Mouse (Mus musculus): ENCODE data around the gene Vstm2a. TPM values are rescaled to one million over a fixed set of nuclear protein-coding genes. Genes with fewer than 3 reads are reported as not detected.

The Vstm2a gene
- 1 to 10 TPM; 2.2 to 2.9 TPM for total RNA-seq (2021)
- long read RNA-seq, experiment 1, partial matches to known transcripts = 0 of 1 reads
- long read RNA-seq, experiment 1, other reads (novel, unspliced or antisense) = 0 of 1 reads
- long read RNA-seq, experiment 2, partial matches to known transcripts = 1 of 1 reads
- long read RNA-seq, experiment 2, other reads (novel, unspliced or antisense) = 0 of 1 reads

DNA sequence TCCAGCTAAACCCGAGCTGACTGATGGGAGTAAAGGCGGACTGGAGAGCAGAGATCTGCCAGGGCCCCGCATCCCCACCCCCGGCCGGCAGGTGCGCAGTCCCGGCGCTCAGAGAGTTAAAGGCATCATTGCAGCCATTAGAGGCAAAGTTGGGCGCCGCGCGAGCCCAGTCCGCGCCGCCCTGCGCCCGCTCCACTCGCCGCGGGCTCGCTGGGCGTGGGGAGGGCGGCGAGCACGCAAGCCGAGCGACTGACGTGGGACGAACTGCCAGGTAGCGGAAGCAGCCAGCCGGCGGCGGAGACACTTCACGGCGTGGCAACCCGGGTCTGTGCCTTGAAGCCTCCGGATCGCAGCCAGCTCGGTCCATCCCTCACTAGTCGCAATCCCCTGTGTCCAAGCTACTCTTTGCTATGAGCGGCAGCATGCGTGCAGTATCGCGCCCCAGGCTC, at the start of gene Vstm2a:
Gene Vstm2a, plus strand, starts transcription at position 252 of the 449 bp plus-strand sequence.
- DNase-seq (ENCODE audit: low spot score in 2 of 2) = peak; percentile 18 to 39

DNA sequence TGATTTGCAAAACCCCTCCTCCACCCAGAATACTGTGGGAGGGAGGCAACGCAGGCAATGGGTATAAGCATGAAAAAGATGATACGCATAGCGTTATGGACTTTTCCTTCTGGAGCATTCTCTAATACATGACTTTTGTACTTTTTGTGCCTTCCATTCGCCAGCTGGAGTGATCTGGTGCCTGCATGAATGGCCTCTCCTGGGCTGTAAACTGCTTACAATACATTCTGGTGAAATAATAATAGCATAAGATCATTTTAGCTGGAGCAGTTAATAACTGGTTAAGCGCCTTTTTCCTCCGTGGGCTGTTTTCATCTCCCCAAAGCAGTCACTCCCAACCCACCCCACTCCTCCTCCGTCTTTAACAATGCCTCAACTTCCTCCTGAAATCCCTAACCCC, 513 bp upstream of the Vstm2a start:
- no peak for DNase-seq (ENCODE audit: low spot score in 2 of 2)

DNA sequence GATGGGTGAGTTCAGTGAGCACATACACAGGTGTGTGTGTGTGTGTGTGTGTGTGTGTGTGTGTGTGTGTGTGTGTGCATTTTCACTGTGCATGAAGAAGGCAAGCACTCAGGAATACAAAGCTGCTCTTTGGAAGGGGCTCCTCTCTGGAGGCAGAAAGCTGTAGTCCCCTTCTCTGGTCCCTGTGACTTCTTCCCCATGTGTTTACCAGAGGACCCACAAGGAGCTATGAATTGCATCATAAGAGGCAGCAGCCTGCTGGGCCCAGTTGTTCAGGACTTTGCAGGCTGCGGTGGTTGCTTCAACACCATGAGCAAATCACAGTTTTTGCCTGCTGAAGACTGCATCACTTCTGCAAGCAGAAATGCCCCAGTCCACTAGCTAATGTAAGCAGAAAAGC, 776 bp downstream of the Vstm2a start:
- DNase-seq (ENCODE audit: low spot score in 2 of 2) = no peak

DNA sequence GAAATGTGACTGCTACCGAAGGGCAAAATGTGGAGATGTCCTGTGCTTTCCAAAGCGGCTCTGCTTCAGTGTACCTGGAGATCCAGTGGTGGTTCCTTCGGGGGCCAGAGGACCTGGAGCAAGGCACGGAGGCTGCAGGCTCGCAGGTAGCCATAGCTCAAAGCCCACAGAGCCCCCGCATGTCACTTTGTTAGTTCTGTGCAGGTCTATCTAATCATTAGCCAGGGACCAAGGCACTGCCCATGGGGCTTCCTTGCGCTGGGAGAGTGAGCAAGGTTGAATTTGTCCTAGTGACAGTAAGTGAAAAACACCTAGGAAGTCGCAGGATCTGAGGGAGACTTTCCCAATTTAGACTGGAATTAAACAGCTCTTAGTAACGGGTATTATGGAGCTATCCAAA, 2.4 kb downstream of the Vstm2a start:
- DNase-seq (ENCODE audit: low spot score in 2 of 2) = no peak

DNA sequence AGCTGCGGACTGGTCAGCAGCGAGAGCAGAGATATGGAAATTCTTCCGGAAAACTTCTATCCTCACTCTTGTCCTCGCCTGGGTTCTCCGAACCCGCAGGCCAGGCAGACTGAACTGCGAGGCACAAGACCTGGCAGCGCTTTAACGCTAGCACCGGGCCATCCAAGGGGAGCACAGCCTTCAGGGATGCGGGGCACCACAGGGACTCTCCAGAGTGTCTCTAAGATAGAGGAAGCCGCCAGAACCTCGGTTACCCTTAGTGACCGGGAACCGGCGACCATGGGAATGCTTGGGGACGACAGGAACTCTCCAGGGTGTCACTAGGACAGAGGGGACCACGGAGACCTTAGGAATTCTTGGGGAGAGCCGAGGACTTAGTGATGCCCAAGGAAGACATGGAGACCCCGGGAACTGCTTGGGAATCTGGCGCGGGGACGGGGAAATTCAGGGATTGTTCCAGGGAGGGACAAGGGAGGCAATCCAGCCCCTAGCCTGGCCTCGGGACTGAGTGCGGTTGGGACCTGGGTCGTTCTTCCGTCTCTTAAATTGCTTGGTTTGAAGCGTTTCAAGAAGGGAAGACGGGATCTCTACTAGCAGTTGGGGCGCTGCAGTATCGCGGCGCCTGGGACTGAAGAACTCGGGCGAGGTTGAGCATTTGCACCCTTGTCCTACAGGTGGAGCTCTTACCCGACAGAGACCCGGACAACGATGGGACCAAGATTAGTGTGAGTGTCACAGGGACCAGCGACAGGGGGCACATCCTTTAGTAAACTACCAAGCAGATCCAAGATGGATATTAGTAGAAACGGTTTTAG, 3.4 kb downstream of the Vstm2a start:
- peak; percentile 42 to 65 for DNase-seq (ENCODE audit: low spot score in 2 of 2)

DNA sequence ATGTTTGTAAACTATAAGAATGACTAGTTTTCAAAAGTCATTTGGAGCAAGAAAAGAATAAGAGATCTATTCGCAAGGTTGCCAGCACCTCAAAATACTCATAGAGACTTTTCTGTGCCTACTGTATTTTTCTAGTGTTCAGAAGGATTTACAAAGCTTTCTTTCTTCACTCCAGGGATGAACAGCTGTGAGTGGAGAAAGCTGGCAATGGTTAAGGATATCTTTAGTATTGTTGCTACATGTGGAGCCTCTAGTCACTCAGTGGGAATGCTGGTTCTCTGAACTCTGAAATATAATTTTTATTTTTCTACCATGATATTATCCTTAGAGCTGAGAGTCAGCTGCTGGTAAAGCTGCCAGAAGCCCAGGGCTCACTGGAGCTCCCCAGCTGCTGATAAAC, 10.9 kb downstream of the Vstm2a start:
- peak in 1 of 2 experiments; percentile 37 for DNase-seq (ENCODE audit: low spot score in 2 of 2)

DNA sequence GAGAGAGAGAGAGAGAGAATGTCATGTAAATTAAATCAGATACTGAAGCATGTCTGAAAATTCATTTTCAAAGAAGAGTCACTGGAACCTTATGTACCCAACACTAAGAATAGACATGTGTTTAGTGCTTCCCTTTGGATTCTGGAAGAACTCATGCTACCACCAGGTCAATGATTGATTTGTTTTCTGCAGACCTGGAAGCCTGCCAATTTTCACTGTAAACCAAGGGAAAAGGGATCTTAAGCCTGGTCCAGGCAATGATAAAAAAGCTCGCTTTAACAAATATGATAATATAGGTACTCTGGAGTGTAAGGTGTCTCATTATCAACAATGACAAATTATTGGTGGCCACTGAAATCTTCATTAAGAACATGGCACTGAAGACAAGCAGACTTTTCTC, 32.9 kb downstream of the Vstm2a start:
- no peak for DNase-seq (ENCODE audit: low spot score in 2 of 2)

DNA sequence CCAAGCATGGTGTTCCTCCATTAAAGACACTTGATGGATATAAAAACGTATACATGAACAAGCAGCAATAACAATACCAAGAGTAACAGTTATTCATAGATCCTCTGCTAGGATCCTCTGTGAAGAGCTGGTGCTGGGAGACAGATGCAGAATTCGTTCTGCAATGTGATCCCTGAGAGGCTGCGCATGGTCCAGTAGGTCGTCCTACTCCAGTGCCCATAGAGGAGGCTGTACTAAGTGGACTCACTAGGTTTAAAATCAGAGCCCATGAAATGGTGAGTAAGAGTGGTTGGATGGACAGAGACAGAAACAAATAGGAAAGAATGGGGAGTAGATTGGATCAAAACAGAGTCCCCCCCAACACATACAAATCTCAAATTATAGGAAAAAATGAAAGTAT, 35.4 kb downstream of the Vstm2a start:
- no peak for DNase-seq (ENCODE audit: low spot score in 2 of 2)

DNA sequence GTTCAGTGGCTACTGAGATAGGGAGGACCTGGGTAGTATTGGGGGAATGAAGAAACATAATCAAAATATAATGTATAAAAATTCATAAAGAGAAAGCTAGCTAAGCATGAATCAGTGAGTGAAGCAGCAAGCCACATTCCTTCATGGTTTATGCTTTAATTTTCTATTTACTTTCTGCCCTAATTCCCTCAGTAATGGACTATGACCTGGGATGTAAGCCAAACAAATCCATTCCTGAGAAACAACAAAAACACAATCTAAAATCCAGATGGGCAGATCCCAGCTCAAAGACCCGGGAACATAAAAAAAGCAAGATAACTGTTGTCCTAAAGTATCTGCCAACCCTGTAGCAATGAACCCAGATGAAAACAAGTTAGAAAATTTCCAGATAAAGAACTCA, 39.0 kb downstream of the Vstm2a start:
- DNase-seq (ENCODE audit: low spot score in 2 of 2) = no peak

DNA sequence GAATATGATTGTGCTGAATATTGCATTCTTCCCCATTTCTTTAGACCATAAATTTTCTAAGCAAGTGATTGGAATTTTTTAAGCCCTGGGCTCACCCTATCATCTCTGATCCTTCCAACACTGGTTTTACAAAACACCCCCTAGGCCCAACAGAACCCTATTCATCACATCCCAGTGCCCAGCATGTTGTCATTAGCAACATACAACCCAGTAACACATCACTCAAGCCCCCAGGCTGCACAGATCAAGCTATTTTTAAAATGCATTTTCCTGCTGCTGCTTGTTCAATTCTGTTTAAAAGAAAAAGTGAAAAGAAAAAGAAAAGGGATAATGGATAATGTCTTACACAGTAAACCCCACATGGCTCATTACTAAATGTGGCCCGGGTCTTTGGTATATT, 42.0 kb downstream of the Vstm2a start:
- DNase-seq (ENCODE audit: low spot score in 2 of 2) = no peak

DNA sequence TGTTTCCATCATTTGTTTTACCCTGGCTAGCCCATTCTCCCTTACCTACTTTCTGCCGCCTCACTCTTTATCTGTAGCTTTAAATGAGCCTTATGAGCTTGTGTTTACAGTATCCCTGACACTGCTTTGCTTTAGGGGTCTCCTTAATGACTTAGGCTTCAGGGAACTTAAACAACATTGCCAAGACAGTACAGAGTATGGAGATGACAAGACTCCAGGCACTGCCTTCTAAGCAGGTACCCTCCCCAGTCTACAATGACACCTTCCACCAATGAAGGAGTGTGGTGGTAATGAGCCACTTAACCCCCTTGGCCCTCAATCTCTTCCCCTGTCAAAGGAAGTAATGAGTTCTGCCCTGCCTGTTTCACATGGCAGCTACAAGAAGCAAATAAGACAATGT, 42.4 kb downstream of the Vstm2a start:
- no peak for DNase-seq (ENCODE audit: low spot score in 2 of 2)

DNA sequence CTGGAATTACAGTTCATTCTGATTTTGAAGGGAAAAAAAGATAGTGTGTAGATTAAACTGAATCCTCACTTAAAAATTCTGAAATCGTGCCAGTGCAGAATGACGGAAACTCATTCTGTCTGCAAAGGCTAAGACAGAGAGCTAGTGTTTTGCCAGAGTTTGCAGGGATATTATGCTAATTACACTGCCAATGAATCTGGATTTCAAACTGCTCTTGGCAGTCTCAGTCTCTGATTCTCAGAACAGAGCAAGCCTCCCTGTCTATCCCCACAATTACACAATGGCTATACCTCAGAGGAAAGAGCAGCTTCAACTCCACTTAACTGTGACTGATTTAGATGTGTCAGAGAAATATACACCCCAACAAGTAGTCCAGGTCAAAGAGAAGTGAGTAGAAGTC, 43.2 kb downstream of the Vstm2a start:
- no peak for DNase-seq (ENCODE audit: low spot score in 2 of 2)

DNA sequence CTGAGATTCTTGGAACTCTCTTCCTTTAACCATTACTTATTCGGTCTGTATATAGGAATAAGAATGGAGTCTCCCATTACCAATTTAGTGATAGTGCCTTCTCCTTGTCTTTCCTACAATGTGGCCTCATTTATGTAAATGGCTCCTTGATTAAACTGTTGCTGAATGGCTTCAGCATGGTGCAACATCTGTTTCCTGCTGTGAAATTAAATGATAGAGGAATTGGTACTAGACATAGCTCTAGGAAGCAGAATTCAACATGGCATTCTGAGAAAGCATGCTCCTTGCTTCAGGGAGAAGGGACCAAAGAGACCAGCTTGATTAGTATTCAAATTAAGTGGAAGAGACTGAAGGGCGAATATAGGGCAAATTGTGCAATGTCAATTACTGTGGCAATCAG, 57.6 kb downstream of the Vstm2a start:
- no peak for DNase-seq (ENCODE audit: low spot score in 2 of 2)

DNA sequence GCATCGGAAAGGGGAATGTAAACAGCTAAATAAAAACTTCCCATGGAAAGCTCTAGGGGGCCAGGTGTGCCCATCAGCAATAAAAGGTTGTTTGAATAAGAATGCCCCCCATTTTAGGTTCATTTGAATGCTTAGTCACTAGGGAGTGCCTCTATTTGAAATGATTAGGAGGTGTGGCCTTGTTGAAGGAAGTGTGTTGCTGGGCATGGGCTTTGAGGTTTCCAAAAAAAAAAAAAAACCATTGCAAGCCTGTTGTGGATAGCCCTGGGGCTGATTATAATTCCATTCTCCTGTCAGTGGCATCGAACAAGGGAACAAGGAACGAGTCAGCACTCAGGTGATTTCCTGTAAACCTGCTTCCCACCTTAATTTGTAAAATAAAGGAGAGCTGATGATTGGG, 87.7 kb downstream of the Vstm2a start:
- no peak for DNase-seq (ENCODE audit: low spot score in 2 of 2)

DNA sequence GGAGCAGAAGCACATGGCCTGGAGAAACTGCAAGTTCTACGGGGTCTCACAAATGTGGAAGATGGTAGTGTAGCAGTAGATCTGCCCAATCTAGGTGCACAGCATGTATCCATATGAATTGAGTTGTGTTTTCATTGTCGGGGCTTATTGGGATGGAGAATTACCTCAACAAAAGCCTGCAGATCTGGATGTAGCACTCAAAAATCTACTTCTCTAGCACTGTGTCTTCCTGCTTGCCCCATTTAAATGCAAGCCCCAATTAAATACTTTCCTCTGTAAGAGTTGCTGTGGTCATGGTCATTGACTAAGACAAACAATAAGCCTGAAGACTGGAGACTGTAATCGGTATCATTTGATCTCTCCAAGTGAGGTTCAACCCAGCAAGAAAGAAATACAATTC, 88.2 kb downstream of the Vstm2a start:
- DNase-seq (ENCODE audit: low spot score in 2 of 2) = no peak

DNA sequence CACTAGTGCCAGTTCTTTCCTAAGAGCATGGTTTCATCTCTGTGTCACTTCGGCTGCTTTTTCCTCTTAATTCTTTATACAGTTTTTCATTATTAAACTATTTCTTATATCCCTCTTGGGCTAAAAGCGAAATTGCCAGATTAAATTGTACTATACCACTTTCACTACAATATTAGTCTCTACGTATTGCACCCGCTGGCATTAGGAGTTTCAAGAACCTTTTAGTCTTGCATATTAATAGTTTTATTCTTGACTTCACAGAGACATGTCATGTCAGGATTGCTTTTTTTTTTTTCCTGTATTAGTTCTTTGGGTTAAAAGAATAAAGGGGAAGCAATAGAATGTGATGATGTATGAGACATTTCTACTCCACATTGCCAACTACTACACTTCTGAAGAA, 94.4 kb downstream of the Vstm2a start:
- DNase-seq (ENCODE audit: low spot score in 2 of 2) = no peak

DNA sequence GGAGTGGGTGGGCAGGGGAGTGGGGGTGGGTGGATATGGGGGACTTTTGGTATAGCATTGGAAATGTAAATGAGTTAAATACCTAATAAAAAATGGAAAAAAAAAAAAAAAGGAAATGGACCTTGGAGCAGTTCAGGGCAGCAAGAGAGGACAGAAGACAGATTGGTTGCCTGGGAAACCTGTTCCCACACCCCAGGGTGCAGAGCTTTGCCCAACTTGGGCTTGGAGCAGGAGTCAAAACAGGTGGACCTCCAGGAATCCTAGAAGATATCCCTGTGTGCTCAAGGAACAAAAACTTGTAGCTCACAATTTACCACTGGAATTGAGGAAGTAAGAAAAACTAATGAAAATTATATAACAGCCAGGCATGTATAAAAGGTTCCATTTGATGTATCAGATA, 96.8 kb downstream of the Vstm2a start:
- DNase-seq (ENCODE audit: low spot score in 2 of 2) = no peak

DNA sequence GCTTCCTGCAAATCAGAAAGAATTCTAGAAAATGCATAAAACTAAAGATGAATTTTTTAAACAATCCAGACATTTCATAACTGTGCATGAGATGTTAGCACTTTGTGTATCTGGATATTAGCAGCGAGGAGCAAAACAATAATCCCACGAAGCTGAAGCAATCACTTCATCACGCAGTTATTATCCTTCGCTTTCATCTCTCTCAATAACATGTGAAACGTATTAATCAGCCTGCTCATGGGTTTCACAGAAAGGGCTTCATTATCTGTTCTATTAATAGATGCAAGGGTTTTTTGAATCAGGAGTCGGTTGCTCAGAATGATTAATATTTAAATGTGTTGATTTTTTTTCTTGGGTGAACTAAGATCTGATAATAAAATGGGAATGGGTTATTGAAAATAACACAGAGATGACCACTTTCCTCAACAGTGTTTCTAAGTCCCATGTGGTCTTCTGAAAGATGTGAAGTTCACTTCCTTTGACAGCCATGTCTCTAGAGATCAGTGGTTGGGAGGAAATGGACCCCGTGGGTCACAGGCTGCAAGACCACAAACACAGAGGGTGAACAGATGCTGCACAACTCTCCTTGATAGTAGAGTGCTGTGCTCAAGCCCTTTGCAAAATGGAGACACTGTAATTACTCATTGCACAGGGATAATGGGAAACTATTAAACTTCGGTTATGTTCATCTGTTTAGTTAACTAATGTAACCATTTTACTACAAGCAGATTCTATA, 109.5 kb downstream of the Vstm2a start:
- no peak for DNase-seq (ENCODE audit: low spot score in 2 of 2)

DNA sequence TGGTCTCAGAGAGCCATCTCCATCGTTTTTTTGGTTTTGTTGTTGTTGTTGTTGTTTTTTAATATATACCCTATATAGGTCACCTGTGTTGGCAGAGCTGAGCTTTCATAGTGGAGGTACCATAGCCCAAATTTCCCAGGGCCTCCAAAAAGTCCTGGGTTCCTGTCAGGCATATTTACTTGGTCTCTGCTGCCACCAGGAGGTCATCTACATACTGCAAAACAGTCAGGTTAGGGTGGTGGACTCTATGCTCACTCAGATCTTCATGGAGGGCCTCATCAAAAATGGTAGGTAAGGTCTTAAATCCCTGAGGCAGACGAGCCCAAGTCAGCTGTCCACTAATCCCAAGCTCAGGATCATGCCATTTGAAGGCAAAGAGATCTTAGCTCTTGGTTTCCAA, 146.1 kb downstream of the Vstm2a start:
- DNase-seq (ENCODE audit: low spot score in 2 of 2) = no peak

DNA sequence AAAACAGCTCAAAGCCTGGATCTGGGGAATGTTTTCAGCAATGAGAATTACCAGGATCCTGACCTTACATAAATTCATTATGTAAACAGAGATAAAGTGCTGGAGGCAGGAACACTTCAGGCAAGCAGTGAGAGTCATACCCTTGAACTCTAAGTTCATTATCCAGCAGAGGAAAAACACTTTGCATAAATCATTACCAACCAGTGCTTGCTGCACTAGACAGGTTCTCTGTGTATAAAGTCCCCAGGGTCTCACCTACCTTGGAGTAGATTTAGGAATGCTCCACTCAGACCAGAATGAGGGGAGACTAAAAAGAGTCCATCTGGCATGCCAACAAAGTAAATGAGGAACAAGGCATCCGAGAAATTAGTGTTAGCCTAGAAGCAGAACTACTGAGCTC, 154.2 kb downstream of the Vstm2a start:
- no peak for DNase-seq (ENCODE audit: low spot score in 2 of 2)

DNA sequence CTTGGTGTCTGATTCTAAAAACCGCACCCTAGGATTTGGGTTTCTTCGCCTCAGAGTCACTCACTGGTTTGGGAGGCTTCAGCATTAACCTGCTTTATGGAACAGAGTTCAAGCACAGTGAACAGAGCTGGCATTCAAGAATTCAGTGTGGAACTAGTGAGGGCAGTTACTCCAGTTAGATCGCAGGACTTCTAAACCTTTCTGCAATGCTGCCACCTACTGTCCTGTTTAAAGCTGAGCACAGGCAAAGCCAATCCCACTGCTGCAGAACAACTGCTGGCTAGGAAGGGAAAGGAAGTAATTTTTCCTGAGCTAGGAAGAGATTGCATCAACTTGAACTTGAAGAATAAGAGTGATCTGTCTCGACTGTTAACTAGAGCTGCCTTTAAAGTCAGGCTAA, 155.1 kb downstream of the Vstm2a start:
- peak in 1 of 2 experiments; percentile 33 for DNase-seq (ENCODE audit: low spot score in 2 of 2)

DNA sequence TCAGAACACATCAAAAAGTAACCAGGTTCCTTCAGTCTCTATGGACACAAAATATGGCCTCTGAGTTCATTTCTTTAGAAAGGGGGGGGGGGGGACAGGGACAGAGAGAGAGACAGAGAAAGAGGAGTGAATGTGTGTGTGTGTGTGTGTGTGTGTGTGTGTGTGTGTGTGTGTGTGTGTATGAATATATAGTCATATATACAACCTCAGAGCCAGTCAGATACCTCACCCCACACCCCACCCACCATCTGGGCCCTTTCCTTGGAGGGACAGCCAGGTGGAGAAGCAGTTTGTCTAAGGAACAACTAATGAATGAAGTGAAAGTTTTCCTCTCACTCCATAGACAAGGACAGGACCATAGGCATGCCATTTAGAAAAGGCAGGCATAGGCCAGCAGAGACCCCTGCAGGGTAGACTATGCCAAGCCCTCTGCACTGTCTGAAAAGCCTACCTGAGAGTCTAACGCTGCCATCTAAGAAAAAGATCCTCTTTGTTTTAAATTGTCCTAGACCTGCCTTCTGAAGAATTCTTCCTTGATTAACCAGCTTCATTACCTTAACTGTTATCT, 155.6 kb downstream of the Vstm2a start:
- no peak for DNase-seq (ENCODE audit: low spot score in 2 of 2)

All from gastrocnemius, postnatal 4 days (tissue).